Mouse (Mus musculus): ENCODE data around the gene Zbtb16. TPM values are rescaled to one million over a fixed set of nuclear protein-coding genes. Genes with fewer than 3 reads are reported as not detected.
A peak's percentile ranks its signal among the peaks of the same experiment; 100 is the strongest.

Zbtb16 gene
- polyA plus RNA-seq, 1 experiment from 2014 or later = 1.9 TPM

DNA sequence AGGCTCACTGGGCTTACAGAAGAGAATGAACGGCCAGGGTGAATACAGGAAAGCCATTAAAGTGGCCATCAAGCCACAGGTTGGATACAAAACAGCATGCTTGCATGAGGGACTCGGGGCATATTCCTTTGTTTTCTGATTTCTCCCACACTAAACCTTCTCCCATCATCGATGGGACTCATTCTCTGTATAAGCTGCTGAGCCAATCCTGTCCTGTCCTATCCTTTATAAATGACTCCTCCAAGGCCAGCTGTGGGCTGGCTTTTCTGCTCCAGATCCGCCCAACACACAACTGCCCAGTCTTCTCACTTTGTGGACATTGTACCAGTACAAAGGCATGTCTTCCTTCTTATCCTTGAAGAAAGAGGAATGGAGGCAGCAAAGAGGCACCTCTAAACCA, 134.7 kb downstream of the Zbtb16 start:
- Histone ChIP-seq H3K36me3 (ENCODE audit: control insufficient read depth, insufficient read depth, low read length) (no peaks in the 10 kb centered on the region), H3K4me2 (ENCODE audit: low read depth, low read length) (no peak overlapping the region), H3K4me3 (ENCODE audit: low read length) (no peak overlapping the region), H3K27me3 (replicated peaks; ENCODE audit: control insufficient read depth, insufficient read depth, low read length) (no peaks in the 10 kb centered on the region), H3K9me3 (ENCODE audit: control insufficient read depth, low read length) (no peaks in the 10 kb centered on the region), H3K4me1 (ENCODE audit: control insufficient read depth, insufficient read depth, low read length) (peaks cover 9% of the 10 kb centered on the region), H3K27ac (ENCODE audit: low read length) (no peak overlapping the region), H3K9ac (ENCODE audit: low read depth, low read length) (no peak overlapping the region)
- WGBS = 77% methylated on average over 4 of the region's 4 CpGs
- no peak for ATAC-seq

DNA sequence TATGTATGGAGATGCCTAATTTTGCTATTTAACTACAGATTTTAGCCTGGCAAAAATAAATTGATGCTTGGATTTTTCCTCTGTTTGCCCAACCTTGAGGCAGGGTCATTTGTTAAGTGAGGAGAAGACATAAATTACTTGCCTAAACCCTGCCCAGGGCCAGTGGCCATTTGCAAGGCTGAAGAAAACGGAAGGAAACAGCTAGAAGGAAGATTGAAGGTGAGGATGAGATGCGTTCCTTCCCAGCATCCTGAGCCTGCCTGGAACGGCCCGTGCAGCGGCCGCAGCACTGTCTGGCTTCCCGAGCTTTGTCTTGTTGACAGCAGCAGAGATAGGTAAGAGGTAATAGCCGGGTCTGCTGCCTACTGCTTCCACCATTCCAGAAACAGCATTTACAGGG, 135.2 kb downstream of the Zbtb16 start:
- WGBS = 37% methylated on average over 8 of the region's 8 CpGs
- Histone ChIP-seq H3K4me2 (ENCODE audit: low read depth, low read length) (no peak overlapping the region), H3K27me3 (replicated peaks; ENCODE audit: control insufficient read depth, insufficient read depth, low read length) (no peaks in the 10 kb centered on the region), H3K27ac (ENCODE audit: low read length) (no peak overlapping the region), H3K9me3 (ENCODE audit: control insufficient read depth, low read length) (no peaks in the 10 kb centered on the region), H3K4me1 (ENCODE audit: control insufficient read depth, insufficient read depth, low read length) (peaks cover 12% of the 10 kb centered on the region), H3K9ac (ENCODE audit: low read depth, low read length) (no peak overlapping the region), H3K36me3 (ENCODE audit: control insufficient read depth, insufficient read depth, low read length) (no peaks in the 10 kb centered on the region), H3K4me3 (ENCODE audit: low read length) (no peak overlapping the region)
- no peak for ATAC-seq

DNA sequence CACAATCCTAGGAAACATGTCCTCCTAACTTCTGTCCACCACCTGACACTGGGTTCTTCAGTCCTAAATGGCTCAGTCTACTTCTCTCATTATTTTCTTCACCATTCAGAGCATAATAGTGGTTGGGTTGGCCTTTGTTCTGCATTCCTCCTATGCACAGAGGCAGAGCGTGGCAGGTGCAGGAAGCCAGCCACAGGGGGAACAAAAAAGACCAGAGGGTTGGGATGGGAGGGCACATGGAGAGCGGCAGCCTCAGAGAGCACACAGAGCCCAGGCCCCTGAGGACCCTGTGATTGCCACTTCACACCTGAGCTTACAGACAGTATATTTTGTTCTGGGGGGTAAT, 138.6 kb downstream of the Zbtb16 start:
- H3K36me3 ChIP-seq (ENCODE audit: control insufficient read depth, insufficient read depth, low read length) = no peaks in the 10 kb centered on the region
- no peak for ATAC-seq
- no peak overlapping the region for H3K27ac ChIP-seq (ENCODE audit: low read length)
- 74% methylated on average over 2 of the region's 2 CpGs for WGBS
- H3K9me3 ChIP-seq (ENCODE audit: control insufficient read depth, low read length) = no peaks in the 10 kb centered on the region
- no peak overlapping the region for H3K9ac ChIP-seq (ENCODE audit: low read depth, low read length)
- no peak overlapping the region for H3K4me2 ChIP-seq (ENCODE audit: low read depth, low read length)
- H3K4me1 ChIP-seq (ENCODE audit: control insufficient read depth, insufficient read depth, low read length) = peaks cover 22% of the 10 kb centered on the region
- H3K4me3 ChIP-seq (ENCODE audit: low read length) = no peak overlapping the region
- no peaks in the 10 kb centered on the region for H3K27me3 ChIP-seq (replicated peaks; ENCODE audit: control insufficient read depth, insufficient read depth, low read length)

DNA sequence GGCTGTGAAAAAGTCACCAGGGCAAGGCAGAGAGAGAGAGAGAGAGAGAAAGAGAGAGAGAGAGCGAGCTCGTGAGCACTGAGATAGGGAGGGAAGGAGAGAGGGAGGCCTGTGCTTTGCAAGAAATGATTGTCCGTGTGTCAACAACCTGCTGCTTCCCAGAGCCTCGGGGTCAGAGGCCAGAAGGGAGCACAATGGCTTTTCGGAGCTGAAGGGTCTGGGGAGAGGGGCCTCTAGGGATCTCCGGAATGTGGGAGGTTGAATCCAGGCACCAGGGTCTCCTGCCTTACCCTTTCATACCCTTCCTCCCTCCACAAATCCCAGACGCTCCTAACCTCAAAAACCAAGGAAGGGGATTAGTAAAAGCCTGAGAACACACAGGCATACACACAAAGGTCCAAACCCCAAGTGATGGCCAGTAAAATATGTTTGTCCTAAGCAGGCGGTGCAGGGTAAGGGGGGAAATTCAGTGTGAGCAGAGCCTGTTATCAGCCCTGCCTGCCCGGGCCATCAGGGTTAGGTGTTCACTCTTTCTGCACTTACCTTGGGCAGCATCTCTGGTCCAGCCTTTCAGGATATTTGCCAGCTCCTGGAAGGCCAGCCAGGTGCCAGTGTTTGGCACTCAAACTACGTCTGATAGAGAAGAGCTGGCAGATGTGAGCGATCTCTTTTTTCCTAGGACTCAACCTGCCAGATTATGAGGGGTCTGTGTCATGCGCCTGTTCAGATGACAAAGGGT, 139.1 kb downstream of the Zbtb16 start:
- H3K9ac ChIP-seq (ENCODE audit: low read depth, low read length) = no peak overlapping the region
- H3K4me1 ChIP-seq (ENCODE audit: control insufficient read depth, insufficient read depth, low read length) = peaks cover 22% of the 10 kb centered on the region
- H3K4me3 ChIP-seq (ENCODE audit: low read length) = no peak overlapping the region
- 45% methylated on average over 12 of the region's 12 CpGs for WGBS
- H3K27me3 ChIP-seq (replicated peaks; ENCODE audit: control insufficient read depth, insufficient read depth, low read length) = no peaks in the 10 kb centered on the region
- H3K27ac ChIP-seq (ENCODE audit: low read length) = no peak overlapping the region
- no peaks in the 10 kb centered on the region for H3K9me3 ChIP-seq (ENCODE audit: control insufficient read depth, low read length)
- no peaks in the 10 kb centered on the region for H3K36me3 ChIP-seq (ENCODE audit: control insufficient read depth, insufficient read depth, low read length)
- ATAC-seq = no peak
- H3K4me2 ChIP-seq (ENCODE audit: low read depth, low read length) = no peak overlapping the region

DNA sequence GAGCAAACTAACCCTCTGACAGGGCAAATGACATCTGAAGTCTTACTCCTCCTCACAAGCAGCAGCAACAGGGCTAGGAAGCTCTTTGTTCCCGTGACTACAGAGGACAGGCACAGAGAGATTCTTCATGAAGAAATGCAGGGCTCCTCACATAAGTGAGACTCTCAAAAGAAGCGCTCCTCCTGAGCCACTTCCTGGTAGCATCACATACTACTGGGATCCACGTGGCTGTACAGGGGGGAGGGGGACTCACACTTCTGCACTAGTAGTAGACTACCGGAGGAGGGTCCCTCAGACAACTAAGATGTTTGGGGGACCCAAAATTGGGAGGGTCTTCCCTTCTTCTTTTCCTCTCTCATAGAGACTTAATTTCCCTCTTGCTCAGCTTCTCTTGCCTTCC, 139.7 kb downstream of the Zbtb16 start:
- ATAC-seq = no peak
- WGBS = 31% methylated on average over 4 of the region's 4 CpGs
- H3K27ac ChIP-seq (ENCODE audit: low read length) = no peak overlapping the region

DNA sequence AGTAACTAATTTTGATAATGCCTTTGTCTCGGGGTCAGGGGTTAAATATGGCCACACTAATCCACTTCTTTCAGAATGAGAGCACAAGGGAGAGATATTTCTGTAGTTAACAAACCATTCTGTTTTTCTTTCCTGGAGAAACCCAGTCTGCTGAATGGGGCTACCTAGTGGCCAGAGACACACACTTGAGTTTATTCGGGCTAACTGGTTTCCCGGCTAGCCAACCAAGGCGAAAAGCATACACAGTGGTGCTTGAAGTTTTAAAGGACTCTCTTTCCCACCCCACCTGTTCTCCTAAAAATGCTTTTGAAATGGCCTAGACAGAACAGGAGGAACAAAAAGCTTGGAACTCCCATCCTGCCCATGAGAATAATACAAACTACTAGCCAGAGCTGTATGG, 140.2 kb downstream of the Zbtb16 start:
- ATAC-seq = no peak
- Histone ChIP-seq H3K9ac (ENCODE audit: low read depth, low read length) (no peak overlapping the region), H3K27me3 (replicated peaks; ENCODE audit: control insufficient read depth, insufficient read depth, low read length) (no peaks in the 10 kb centered on the region), H3K4me2 (ENCODE audit: low read depth, low read length) (no peak overlapping the region), H3K9me3 (ENCODE audit: control insufficient read depth, low read length) (no peaks in the 10 kb centered on the region), H3K4me3 (ENCODE audit: low read length) (no peak overlapping the region), H3K27ac (ENCODE audit: low read length) (no peak overlapping the region), H3K4me1 (ENCODE audit: control insufficient read depth, insufficient read depth, low read length) (peaks cover 20% of the 10 kb centered on the region), H3K36me3 (ENCODE audit: control insufficient read depth, insufficient read depth, low read length) (no peaks in the 10 kb centered on the region)
- WGBS = 56% methylated on average over 4 of the region's 4 CpGs

More for the DNA sequence above, 139.7 kb downstream of the Zbtb16 start:
- Histone ChIP-seq H3K27me3 (replicated peaks; ENCODE audit: control insufficient read depth, insufficient read depth, low read length) (no peaks in the 10 kb centered on the region), H3K9me3 (ENCODE audit: control insufficient read depth, low read length) (no peaks in the 10 kb centered on the region), H3K9ac (ENCODE audit: low read depth, low read length) (no peak overlapping the region), H3K4me2 (ENCODE audit: low read depth, low read length) (no peak overlapping the region), H3K4me1 (ENCODE audit: control insufficient read depth, insufficient read depth, low read length) (peaks cover 22% of the 10 kb centered on the region), H3K36me3 (ENCODE audit: control insufficient read depth, insufficient read depth, low read length) (no peaks in the 10 kb centered on the region), H3K4me3 (ENCODE audit: low read length) (no peak overlapping the region)

DNA sequence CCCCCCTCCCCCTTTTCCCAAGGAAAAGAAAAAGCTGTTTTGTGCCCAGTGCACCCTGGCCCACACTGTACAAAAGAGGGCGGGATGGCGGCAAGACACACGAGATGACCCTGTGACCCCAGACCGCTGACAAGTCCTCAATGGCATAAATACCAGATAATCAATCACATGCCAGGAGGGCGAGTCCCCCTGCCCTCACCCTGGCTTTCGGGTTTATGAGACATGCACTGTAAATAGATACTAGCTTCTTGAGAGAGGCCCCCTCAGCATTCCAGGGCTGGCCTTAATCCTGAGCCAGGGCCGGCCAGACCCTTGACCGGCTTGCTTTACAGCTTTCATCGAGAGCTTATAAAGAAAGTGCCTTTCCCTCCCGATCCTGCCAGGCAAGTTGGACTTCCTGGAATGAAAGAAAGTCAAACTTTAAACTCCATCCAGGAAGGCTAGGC, 141.4 kb downstream of the Zbtb16 start:
- ATAC-seq = peak; percentile 81
- Histone ChIP-seq H3K36me3 (ENCODE audit: control insufficient read depth, insufficient read depth, low read length) (no peaks in the 10 kb centered on the region), H3K4me3 (ENCODE audit: low read length) (no peak overlapping the region), H3K27me3 (replicated peaks; ENCODE audit: control insufficient read depth, insufficient read depth, low read length) (no peaks in the 10 kb centered on the region), H3K4me2 (ENCODE audit: low read depth, low read length) (0 out of 2 replicates have a peak overlapping the region, but pooled peaks have one; percentile 3), H3K9ac (ENCODE audit: low read depth, low read length) (peak overlapping the region; percentile 25; the same call in 1 of the 2 replicates), H3K27ac (ENCODE audit: low read length) (peak overlapping the region; percentile 31; the same call in 1 of the 2 replicates), H3K9me3 (ENCODE audit: control insufficient read depth, low read length) (no peaks in the 10 kb centered on the region), H3K4me1 (ENCODE audit: control insufficient read depth, insufficient read depth, low read length) (peaks cover 20% of the 10 kb centered on the region)
- 14% methylated on average over 10 of the region's 10 CpGs for WGBS

DNA sequence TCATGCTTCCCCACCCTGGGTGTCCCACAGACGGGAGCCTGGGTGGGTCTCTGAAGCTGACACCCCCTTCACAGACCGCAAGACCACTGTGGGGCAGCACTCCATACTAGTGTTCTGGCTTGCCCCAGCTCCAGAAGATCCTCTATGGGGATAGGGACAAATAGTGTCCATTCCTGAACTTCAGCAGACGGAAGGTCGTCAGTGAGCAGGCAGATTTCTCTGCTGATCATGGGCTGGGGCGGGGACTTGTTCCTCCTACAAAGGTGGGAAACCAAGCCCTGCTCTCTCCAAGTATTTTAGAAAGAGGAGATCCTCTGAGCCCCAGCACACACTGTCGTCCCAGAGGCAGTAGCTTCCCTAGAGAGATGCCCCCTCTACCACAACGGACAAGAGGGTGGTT, 142.3 kb downstream of the Zbtb16 start:
- no peak for ATAC-seq
- Histone ChIP-seq H3K27ac (ENCODE audit: low read length) (no peak overlapping the region), H3K36me3 (ENCODE audit: control insufficient read depth, insufficient read depth, low read length) (no peaks in the 10 kb centered on the region), H3K4me1 (ENCODE audit: control insufficient read depth, insufficient read depth, low read length) (peaks cover 20% of the 10 kb centered on the region), H3K9me3 (ENCODE audit: control insufficient read depth, low read length) (no peaks in the 10 kb centered on the region), H3K4me2 (ENCODE audit: low read depth, low read length) (no peak overlapping the region), H3K4me3 (ENCODE audit: low read length) (no peak overlapping the region), H3K9ac (ENCODE audit: low read depth, low read length) (no peak overlapping the region), H3K27me3 (replicated peaks; ENCODE audit: control insufficient read depth, insufficient read depth, low read length) (no peaks in the 10 kb centered on the region)
- 62% methylated on average over 7 of the region's 7 CpGs for WGBS

DNA sequence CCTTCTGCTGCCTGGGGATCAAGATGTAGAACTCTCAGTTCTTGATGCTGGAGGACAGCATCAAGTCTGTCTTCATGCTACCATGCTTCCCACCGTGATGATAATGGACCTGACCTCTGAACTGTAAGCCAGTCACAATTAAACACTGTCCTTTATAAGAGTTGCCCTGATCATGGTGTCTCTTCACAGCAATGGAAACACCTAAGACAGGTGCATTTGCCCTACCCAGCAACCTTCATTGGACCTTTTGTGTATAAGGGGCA, 146.4 kb downstream of the Zbtb16 start:
- H3K9me3 ChIP-seq (ENCODE audit: control insufficient read depth, low read length) = no peaks in the 10 kb centered on the region
- WGBS = 74% methylated on average over 1 of the region's 1 CpGs
- H3K9ac ChIP-seq (ENCODE audit: low read depth, low read length) = no peak overlapping the region
- H3K4me2 ChIP-seq (ENCODE audit: low read depth, low read length) = no peak overlapping the region
- H3K27me3 ChIP-seq (replicated peaks; ENCODE audit: control insufficient read depth, insufficient read depth, low read length) = no peaks in the 10 kb centered on the region
- no peak overlapping the region for H3K4me3 ChIP-seq (ENCODE audit: low read length)
- H3K36me3 ChIP-seq (ENCODE audit: control insufficient read depth, insufficient read depth, low read length) = no peaks in the 10 kb centered on the region
- H3K27ac ChIP-seq (ENCODE audit: low read length) = no peak overlapping the region
- peaks cover 3% of the 10 kb centered on the region for H3K4me1 ChIP-seq (ENCODE audit: control insufficient read depth, insufficient read depth, low read length)
- ATAC-seq = no peak
